Mouse (Mus musculus): ENCODE measurements at regions not wholly inside any gene's neighbourhood (a gene's known extent, or its start where the extent isn't known, plus 50 kb on each side); places are given as distances from the start of the nearest gene placed in this dataset.

DNA sequence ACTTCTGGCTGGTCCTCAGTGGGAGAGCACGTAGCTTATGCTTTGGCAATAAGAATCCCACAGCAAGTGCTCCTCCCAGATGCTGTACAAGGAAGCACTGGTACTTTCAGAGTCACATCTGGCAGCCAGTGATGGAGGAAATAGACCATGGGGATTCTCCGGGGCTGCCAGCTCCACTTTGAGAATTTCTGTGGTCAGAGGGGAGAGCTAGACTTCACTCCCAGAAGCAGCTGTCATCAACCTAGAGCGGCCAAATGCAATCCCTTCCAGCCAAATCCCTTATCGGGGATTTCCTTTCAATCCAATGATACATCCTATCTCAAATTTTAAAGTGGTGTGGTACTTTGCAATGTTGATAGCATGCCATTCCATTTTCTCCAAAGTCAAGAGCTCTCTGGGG is 1474.1 kb upstream of the Flrt2 start:
- H3K4me2 ChIP-seq (ENCODE audit: low read depth, severe bottlenecking), result no peak overlapping the region
- 73% methylated on average over 4 of the region's 4 CpGs for WGBS
- no peaks in the 10 kb centered on the region for H3K36me3 ChIP-seq (ENCODE audit: control insufficient read depth, insufficient read depth, low read length)
- no peak overlapping the region for H3K27ac ChIP-seq (replicated peaks; ENCODE audit: low read depth, low read length)
- no peak for ATAC-seq (ENCODE audit: insufficient number of reproducible peaks, low FRiP score, low TSS enrichment, low read depth)
- H3K4me3 ChIP-seq (ENCODE audit: low read depth, low read length), result no peak overlapping the region
- DNase-seq (ENCODE audit: low spot score), result no peak
- H3K9ac ChIP-seq (ENCODE audit: low read length), result no peak overlapping the region
- H3K27me3 ChIP-seq (ENCODE audit: control insufficient read depth, insufficient read depth, low read length), result no peaks in the 10 kb centered on the region
- H3K9me3 ChIP-seq (ENCODE audit: control insufficient read depth, low read length), result no peaks in the 10 kb centered on the region
- no peaks in the 10 kb centered on the region for H3K4me1 ChIP-seq (ENCODE audit: control insufficient read depth, insufficient read depth, low read length)

- no peak for DNase-seq (ENCODE audit: low spot score)
- Histone ChIP-seq H3K4me1 (ENCODE audit: control insufficient read depth, insufficient read depth, low read length) (no peaks in the 10 kb centered on the region), H3K9me3 (ENCODE audit: control insufficient read depth, low read length) (no peaks in the 10 kb centered on the region), H3K9ac (ENCODE audit: low read length) (no peak overlapping the region), H3K27me3 (ENCODE audit: control insufficient read depth, insufficient read depth, low read length) (no peaks in the 10 kb centered on the region), H3K4me3 (ENCODE audit: low read depth, low read length) (no peak overlapping the region), H3K4me2 (ENCODE audit: low read depth, severe bottlenecking) (no peak overlapping the region), H3K27ac (replicated peaks; ENCODE audit: low read depth, low read length) (no peak overlapping the region), H3K36me3 (ENCODE audit: control insufficient read depth, insufficient read depth, low read length) (no peaks in the 10 kb centered on the region)
- no peak for ATAC-seq (ENCODE audit: insufficient number of reproducible peaks, low FRiP score, low TSS enrichment, low read depth)
- WGBS, result 88% methylated on average over 4 of the region's 4 CpGs
Observed at GRCm38 (mm10) chr12:94229894-94230293, 1462.1 kb upstream of the Flrt2 start.

DNA sequence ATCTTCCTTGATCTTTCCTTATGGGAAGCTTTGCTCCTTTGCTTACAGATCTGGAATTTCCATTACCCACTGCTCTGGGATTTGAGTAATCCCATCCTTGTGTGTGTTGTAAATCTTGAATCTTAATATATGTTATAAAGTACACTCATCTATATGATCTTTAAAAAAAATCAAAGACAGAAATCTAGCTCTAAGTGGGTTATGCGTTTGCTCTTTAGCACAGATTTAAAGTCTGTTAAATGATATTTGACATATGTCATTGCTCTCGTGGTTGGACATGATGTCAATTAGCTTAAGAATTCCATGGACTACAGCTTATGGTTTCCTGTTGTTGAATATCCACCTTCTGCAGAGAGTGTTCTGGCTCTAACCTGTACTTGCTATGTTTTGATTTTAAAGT is 1446.7 kb upstream of the Flrt2 start:
- Histone ChIP-seq H3K9me3 (ENCODE audit: control insufficient read depth, low read length) (no peaks in the 10 kb centered on the region), H3K4me3 (ENCODE audit: low read depth, low read length) (no peak overlapping the region), H3K27ac (replicated peaks; ENCODE audit: low read depth, low read length) (no peak overlapping the region), H3K9ac (ENCODE audit: low read length) (no peak overlapping the region), H3K36me3 (ENCODE audit: control insufficient read depth, insufficient read depth, low read length) (no peaks in the 10 kb centered on the region), H3K4me1 (ENCODE audit: control insufficient read depth, insufficient read depth, low read length) (no peaks in the 10 kb centered on the region), H3K4me2 (ENCODE audit: low read depth, severe bottlenecking) (no peak overlapping the region), H3K27me3 (ENCODE audit: control insufficient read depth, insufficient read depth, low read length) (no peaks in the 10 kb centered on the region)
- 27% methylated on average over 2 of the region's 2 CpGs for WGBS
- DNase-seq (ENCODE audit: low spot score) (no peak), ATAC-seq (ENCODE audit: insufficient number of reproducible peaks, low FRiP score, low TSS enrichment, low read depth) (no peak)

GRCm38 (mm10) chr12:94247362-94247761 is 1444.7 kb upstream of the Flrt2 start:
- Histone ChIP-seq H3K4me3 (ENCODE audit: low read depth, low read length) (no peak overlapping the region), H3K9me3 (ENCODE audit: control insufficient read depth, low read length) (no peaks in the 10 kb centered on the region), H3K27me3 (ENCODE audit: control insufficient read depth, insufficient read depth, low read length) (no peaks in the 10 kb centered on the region), H3K36me3 (ENCODE audit: control insufficient read depth, insufficient read depth, low read length) (no peaks in the 10 kb centered on the region), H3K4me1 (ENCODE audit: control insufficient read depth, insufficient read depth, low read length) (no peaks in the 10 kb centered on the region), H3K27ac (replicated peaks; ENCODE audit: low read depth, low read length) (no peak overlapping the region), H3K4me2 (ENCODE audit: low read depth, severe bottlenecking) (no peak overlapping the region), H3K9ac (ENCODE audit: low read length) (no peak overlapping the region)
- ATAC-seq (ENCODE audit: insufficient number of reproducible peaks, low FRiP score, low TSS enrichment, low read depth), result no peak
- DNase-seq (ENCODE audit: low spot score), result no peak

GRCm38 (mm10) chr12:94252957-94253633 is 1438.9 kb upstream of the Flrt2 start:
- Histone ChIP-seq H3K27ac (replicated peaks; ENCODE audit: low read depth, low read length) (no peak overlapping the region), H3K4me2 (ENCODE audit: low read depth, severe bottlenecking) (no peak overlapping the region), H3K4me3 (ENCODE audit: low read depth, low read length) (no peak overlapping the region), H3K9ac (ENCODE audit: low read length) (no peak overlapping the region), H3K9me3 (ENCODE audit: control insufficient read depth, low read length) (no peaks in the 10 kb centered on the region), H3K27me3 (ENCODE audit: control insufficient read depth, insufficient read depth, low read length) (no peaks in the 10 kb centered on the region), H3K4me1 (ENCODE audit: control insufficient read depth, insufficient read depth, low read length) (peaks cover 2% of the 10 kb centered on the region; the same call in 1 of the 2 replicates), H3K36me3 (ENCODE audit: control insufficient read depth, insufficient read depth, low read length) (no peaks in the 10 kb centered on the region)
- DNase-seq (ENCODE audit: low spot score), result peak; percentile 81
- ATAC-seq (ENCODE audit: insufficient number of reproducible peaks, low FRiP score, low TSS enrichment, low read depth), result peak; percentile 44; the same call in 1 of the 2 replicates
- WGBS, result 11% methylated on average over 8 of the region's 8 CpGs

DNA sequence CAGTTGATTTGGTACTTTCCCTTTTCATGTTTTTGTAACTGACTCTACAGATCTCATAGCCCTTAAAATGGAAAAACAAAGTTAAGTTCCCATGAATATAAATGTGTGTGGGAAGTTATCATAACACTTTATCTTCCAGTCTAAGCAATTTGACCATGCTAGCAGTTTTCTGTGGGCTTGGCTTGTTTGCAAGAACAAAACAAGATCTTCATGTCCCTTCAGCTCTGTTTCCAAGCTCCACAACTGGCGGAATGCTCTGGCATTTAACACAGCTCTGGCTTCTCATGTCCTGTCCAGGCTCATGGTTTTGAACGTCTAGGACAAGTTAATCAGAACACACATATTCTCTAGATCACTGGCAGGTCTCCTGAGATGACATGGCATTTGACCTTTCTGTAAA is 1411.1 kb upstream of the Flrt2 start:
- H3K9me3 ChIP-seq (ENCODE audit: control insufficient read depth, low read length), result no peaks in the 10 kb centered on the region
- no peak for DNase-seq (ENCODE audit: low spot score)
- H3K4me2 ChIP-seq (ENCODE audit: low read depth, severe bottlenecking), result no peak overlapping the region
- 82% methylated on average over 2 of the region's 2 CpGs for WGBS
- no peaks in the 10 kb centered on the region for H3K27me3 ChIP-seq (ENCODE audit: control insufficient read depth, insufficient read depth, low read length)
- H3K9ac ChIP-seq (ENCODE audit: low read length), result no peak overlapping the region
- ATAC-seq (ENCODE audit: insufficient number of reproducible peaks, low FRiP score, low TSS enrichment, low read depth), result no peak
- no peak overlapping the region for H3K27ac ChIP-seq (replicated peaks; ENCODE audit: low read depth, low read length)
- no peaks in the 10 kb centered on the region for H3K36me3 ChIP-seq (ENCODE audit: control insufficient read depth, insufficient read depth, low read length)
- H3K4me1 ChIP-seq (ENCODE audit: control insufficient read depth, insufficient read depth, low read length), result no peaks in the 10 kb centered on the region
- H3K4me3 ChIP-seq (ENCODE audit: low read depth, low read length), result no peak overlapping the region

DNA sequence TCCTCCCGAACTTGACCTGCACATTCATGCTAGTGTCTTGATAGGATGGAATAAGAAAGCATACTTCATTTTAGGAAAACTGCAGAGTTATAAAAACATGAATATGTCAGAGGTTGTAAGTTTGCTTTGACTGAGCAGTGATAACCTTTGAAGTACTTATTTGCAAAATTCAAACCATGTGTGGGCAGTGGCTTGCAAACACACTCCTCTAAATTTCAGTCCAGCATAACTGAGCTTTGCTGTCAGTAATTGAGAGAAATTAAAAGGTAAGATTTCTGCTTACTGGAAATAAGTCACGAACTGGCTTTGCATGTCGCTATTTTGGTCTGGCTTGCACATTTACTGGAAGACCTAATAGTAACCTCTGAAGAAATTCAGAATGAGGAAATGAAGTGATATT is 1409.1 kb upstream of the Flrt2 start:
- no peaks in the 10 kb centered on the region for H3K27me3 ChIP-seq (ENCODE audit: control insufficient read depth, insufficient read depth, low read length)
- H3K4me2 ChIP-seq (ENCODE audit: low read depth, severe bottlenecking), result no peak overlapping the region
- H3K4me1 ChIP-seq (ENCODE audit: control insufficient read depth, insufficient read depth, low read length), result no peaks in the 10 kb centered on the region
- no peak for ATAC-seq (ENCODE audit: insufficient number of reproducible peaks, low FRiP score, low TSS enrichment, low read depth)
- no peaks in the 10 kb centered on the region for H3K9me3 ChIP-seq (ENCODE audit: control insufficient read depth, low read length)
- 55% methylated on average over 3 of the region's 3 CpGs for WGBS
- DNase-seq (ENCODE audit: low spot score), result no peak
- no peak overlapping the region for H3K27ac ChIP-seq (replicated peaks; ENCODE audit: low read depth, low read length)
- H3K9ac ChIP-seq (ENCODE audit: low read length), result no peak overlapping the region
- no peaks in the 10 kb centered on the region for H3K36me3 ChIP-seq (ENCODE audit: control insufficient read depth, insufficient read depth, low read length)
- no peak overlapping the region for H3K4me3 ChIP-seq (ENCODE audit: low read depth, low read length)

DNA sequence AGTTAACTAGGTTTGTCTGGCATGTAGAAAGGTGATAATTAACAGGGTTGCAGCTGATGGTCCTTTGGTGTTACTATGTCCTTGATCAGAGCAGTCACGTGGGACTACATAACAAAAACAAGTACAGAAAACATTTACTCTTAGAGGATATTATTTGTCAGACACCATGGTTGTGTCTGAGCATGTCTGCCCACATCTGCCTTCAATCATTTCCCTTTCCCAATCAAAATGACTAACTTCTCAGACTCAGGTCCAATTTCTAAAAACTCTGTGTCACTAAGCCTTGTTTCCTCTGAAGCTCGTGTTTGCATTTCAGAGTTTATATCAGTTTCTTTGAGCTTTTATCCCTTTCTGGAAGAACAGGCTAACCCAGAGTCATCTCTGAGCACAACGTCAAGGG is 1408.5 kb upstream of the Flrt2 start:
- Histone ChIP-seq H3K27me3 (ENCODE audit: control insufficient read depth, insufficient read depth, low read length) (no peaks in the 10 kb centered on the region), H3K27ac (replicated peaks; ENCODE audit: low read depth, low read length) (no peak overlapping the region), H3K9me3 (ENCODE audit: control insufficient read depth, low read length) (no peaks in the 10 kb centered on the region), H3K4me2 (ENCODE audit: low read depth, severe bottlenecking) (no peak overlapping the region), H3K4me3 (ENCODE audit: low read depth, low read length) (no peak overlapping the region), H3K9ac (ENCODE audit: low read length) (no peak overlapping the region), H3K4me1 (ENCODE audit: control insufficient read depth, insufficient read depth, low read length) (no peaks in the 10 kb centered on the region), H3K36me3 (ENCODE audit: control insufficient read depth, insufficient read depth, low read length) (no peaks in the 10 kb centered on the region)
- DNase-seq (ENCODE audit: low spot score) (no peak), ATAC-seq (ENCODE audit: insufficient number of reproducible peaks, low FRiP score, low TSS enrichment, low read depth) (no peak)
- WGBS, result 40% methylated on average over 3 of the region's 3 CpGs

DNA sequence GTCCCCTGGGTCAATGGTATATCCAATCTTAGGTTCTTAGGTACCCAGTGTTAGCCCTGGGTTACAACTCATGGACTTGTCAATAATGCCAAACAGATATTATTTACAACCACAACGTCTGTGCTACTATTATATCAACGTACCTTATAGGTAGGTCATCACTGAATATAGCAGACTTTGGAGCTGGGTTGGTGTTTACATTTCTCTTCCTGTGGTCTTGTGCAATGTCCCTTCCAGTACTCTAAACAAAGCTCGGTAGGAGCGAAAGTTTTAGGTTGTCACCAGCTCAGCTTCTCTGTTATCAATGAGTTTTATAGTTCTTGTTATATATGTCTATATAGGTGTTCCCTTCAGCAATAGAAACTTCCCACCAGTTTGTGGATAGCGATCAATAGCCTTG is 1394.2 kb upstream of the Flrt2 start:
- ATAC-seq (ENCODE audit: insufficient number of reproducible peaks, low FRiP score, low TSS enrichment, low read depth), result no peak
- Histone ChIP-seq H3K4me2 (ENCODE audit: low read depth, severe bottlenecking) (no peak overlapping the region), H3K9me3 (ENCODE audit: control insufficient read depth, low read length) (no peaks in the 10 kb centered on the region), H3K9ac (ENCODE audit: low read length) (no peak overlapping the region), H3K27me3 (ENCODE audit: control insufficient read depth, insufficient read depth, low read length) (no peaks in the 10 kb centered on the region), H3K27ac (replicated peaks; ENCODE audit: low read depth, low read length) (no peak overlapping the region), H3K36me3 (ENCODE audit: control insufficient read depth, insufficient read depth, low read length) (no peaks in the 10 kb centered on the region), H3K4me1 (ENCODE audit: control insufficient read depth, insufficient read depth, low read length) (no peaks in the 10 kb centered on the region), H3K4me3 (ENCODE audit: low read depth, low read length) (no peak overlapping the region)
- 85% methylated on average over 5 of the region's 5 CpGs for WGBS
- DNase-seq (ENCODE audit: low spot score), result no peak
